Mouse (Mus musculus) frontal cortex, adult (tissue): Measurements from ENCODE around the gene Abhd4.

Experiments
- ATAC-seq: cut with Nextera tagmentation; 2 replicates; pipeline ENCODE4 v1.9.2; 2017; ENCODE audit warnings: mild to moderate bottlenecking, moderate library complexity, mixed read lengths; ENCODE audit not compliant: low TSS enrichment

Gene Abhd4

GRCm38 (mm10) chr14:54239002-54239736 lies 14.8 kb upstream of the Abhd4 start:
- peak; percentile 88 for ATAC-seq

GRCm38 (mm10) chr14:54240542-54240941 lies 13.4 kb upstream of the Abhd4 start:
- no peak for ATAC-seq

- no peak for ATAC-seq
Observed at GRCm38 (mm10) chr14:54244183-54244582, 9.8 kb upstream of the Abhd4 start.

GRCm38 (mm10) chr14:54246232-54246631 lies 7.8 kb upstream of the Abhd4 start:
- ATAC-seq = no peak

- ATAC-seq = no peak
Observed at GRCm38 (mm10) chr14:54249326-54249725, 4.7 kb upstream of the Abhd4 start.

GRCm38 (mm10) chr14:54250122-54250521 lies 3.9 kb upstream of the Abhd4 start:
- ATAC-seq = no peak

- ATAC-seq = no peak
Observed at GRCm38 (mm10) chr14:54254670-54255202, 748 bp downstream of the Abhd4 start.

- ATAC-seq = no peak
Observed at GRCm38 (mm10) chr14:54258131-54258670, 4.2 kb downstream of the Abhd4 start.

GRCm38 (mm10) chr14:54259003-54259721 lies 5.2 kb downstream of the Abhd4 start:
- peak; percentile 96 for ATAC-seq

GRCm38 (mm10) chr14:54259722-54260085 lies 5.7 kb downstream of the Abhd4 start:
- no peak for ATAC-seq

GRCm38 (mm10) chr14:54260196-54260595 lies 6.2 kb downstream of the Abhd4 start:
- ATAC-seq = no peak

GRCm38 (mm10) chr14:54261386-54261785 lies 7.4 kb downstream of the Abhd4 start:
- no peak for ATAC-seq

GRCm38 (mm10) chr14:54262622-54263021 lies 8.6 kb downstream of the Abhd4 start:
- ATAC-seq = no peak

GRCm38 (mm10) chr14:54263099-54263498 lies 9.1 kb downstream of the Abhd4 start:
- no peak for ATAC-seq

- no peak for ATAC-seq
Observed at GRCm38 (mm10) chr14:54264231-54264630, 10.2 kb downstream of the Abhd4 start.

- ATAC-seq = no peak
Observed at GRCm38 (mm10) chr14:54265093-54265492, 11.1 kb downstream of the Abhd4 start.

GRCm38 (mm10) chr14:54265951-54266350 lies 12.0 kb downstream of the Abhd4 start:
- no peak for ATAC-seq

GRCm38 (mm10) chr14:54267966-54268365 lies 14.0 kb downstream of the Abhd4 start:
- ATAC-seq = no peak

GRCm38 (mm10) chr14:54269566-54269965 lies 15.6 kb downstream of the Abhd4 start:
- no peak for ATAC-seq

GRCm38 (mm10) chr14:54270413-54270812 lies 16.4 kb downstream of the Abhd4 start:
- no peak for ATAC-seq

GRCm38 (mm10) chr14:54271976-54272606 lies 18.1 kb downstream of the Abhd4 start:
- no peak for ATAC-seq

- no peak for ATAC-seq
Observed at GRCm38 (mm10) chr14:54272696-54273095, 18.7 kb downstream of the Abhd4 start.
